Mouse (Mus musculus): ENCODE results near the gene Ugt1a5. TPM values are rescaled to one million over a fixed set of nuclear protein-coding genes. Genes with fewer than 3 reads are reported as not detected.
A peak's percentile ranks its signal among the peaks of the same experiment; 100 is the strongest.

Ugt1a5 gene
- total RNA-seq, 2 experiments from 2014 or later: 0.36 TPM; not detected in 1

DNA sequence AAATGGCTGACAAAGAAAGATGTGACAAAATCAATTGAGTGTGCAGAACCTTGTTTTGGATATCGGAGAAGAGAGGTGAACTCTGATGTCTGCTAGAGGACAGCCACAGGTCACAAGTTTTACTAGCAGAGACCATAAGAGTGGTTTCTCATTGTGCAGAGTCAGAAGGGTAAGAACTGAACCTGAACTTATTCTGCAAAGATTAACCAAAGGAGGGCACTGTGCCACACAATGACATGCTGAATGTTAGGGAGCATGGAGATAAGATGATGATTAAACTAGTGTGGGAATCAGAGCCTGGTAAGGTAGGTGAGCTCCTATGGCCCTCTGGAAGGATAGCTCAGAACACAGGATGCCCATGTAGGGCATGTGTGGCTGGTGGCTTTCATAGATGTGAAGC is 29.9 kb downstream of the Ugt1a5 start:
- no peak for DNase-seq
- intact Hi-C loops (cut with DNase I): no loop called here

DNA sequence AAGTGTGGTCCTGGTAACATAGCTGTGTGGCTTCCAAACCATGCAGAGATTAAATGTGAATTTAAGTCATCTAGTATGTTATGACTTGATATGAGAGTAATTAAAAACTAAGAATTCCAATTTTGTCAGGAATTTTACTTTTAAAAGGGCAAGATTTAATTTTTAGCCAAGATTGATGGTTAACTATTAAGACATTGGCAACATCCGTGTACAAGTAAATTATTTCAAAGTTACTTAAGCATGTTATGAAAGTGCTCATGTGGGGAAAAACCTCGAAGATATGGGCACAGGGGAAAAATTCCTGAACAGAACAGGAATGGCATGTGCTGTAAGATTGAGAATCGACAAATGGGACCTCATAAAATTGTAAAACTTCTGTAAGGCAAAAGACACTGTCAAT is 31.6 kb downstream of the Ugt1a5 start:
- DNase-seq: no peak
- intact Hi-C loops (cut with DNase I): no loop called here

DNA sequence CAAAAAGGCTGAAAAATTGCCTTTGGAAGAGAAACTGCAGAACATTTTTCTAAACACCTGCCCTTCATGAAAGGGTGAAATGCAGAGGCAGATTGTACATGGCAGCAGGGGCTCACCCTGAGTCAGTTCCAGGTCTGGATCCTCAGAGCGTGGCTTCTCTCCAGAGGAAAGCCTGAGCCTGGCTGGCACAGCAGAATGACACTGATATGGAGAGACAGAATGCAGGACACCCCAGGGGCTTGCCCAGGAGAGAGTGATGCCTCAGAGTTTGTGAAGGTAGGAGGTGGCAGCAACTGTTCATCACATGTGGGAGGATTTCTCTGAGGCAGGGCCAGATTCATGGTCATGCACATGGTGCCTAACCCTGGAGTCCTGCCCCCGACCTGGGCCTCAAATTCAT is 34.2 kb downstream of the Ugt1a5 start:
- DNase-seq: no peak
- intact Hi-C loops (cut with DNase I): no loop called here

DNA sequence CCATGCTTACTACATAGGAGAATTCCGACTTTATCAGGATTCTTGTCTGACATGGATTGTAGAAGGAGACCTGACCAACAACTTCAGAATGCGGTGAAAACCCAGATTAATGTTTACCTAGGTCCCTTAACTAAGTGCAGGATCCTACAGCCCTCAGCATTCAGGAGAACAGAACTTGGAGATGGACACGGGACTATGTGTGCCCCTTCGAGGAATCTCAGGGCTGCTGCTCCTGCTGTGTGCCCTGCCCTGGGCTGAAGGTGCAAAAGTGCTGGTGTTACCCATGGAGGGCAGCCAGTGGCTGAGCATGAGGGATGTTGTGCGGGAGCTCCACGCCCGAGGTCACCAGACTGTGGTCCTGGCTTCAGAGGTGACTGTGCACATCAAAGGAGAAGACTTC is 34.6 kb downstream of the Ugt1a5 start, which contains the start of gene Ugt1a2:
TSS of gene Ugt1a2 (plus strand) at position 146 of the 400 bp plus-strand sequence.
- intact Hi-C loops (cut with DNase I): no loop called here
- DNase-seq: no peak

DNA sequence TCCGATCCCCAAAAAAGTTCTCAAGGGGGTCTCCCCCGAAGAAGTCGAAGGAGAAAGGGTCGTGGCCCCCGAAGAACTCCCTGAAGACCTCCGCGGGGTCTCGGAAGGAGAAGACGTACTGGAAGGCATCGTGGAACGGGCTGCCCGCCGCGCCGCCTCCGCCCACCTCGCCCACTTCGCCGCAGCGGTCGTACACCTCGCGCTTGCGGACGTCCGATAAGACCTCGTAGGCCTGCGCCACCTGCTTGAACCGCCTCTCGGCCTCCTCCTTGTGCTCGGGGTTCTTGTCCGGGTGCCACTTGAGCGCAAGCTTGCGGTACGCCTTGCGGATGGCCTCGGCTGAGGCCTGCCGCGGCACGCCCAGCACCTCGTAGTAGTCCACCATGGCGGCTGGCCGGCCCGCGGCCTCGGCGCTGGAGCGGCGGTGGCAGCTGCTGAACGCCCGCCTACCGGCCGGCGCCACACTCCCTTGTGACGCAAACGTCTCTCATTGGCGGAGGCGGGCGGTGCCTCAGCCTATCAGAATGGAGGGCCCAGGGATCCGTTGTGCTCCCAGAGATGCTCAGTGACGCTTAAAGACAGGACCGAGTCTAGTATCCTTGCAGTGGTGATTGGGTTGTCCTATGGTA is 39.6 kb downstream of the Ugt1a5 start, which contains the start of gene Dnajb3:
TSS of gene Dnajb3 (minus strand) at position 489 of the 629 bp plus-strand sequence.
- peak; percentile 88 for DNase-seq
- intact Hi-C loops (cut with DNase I): no loop called here

DNA sequence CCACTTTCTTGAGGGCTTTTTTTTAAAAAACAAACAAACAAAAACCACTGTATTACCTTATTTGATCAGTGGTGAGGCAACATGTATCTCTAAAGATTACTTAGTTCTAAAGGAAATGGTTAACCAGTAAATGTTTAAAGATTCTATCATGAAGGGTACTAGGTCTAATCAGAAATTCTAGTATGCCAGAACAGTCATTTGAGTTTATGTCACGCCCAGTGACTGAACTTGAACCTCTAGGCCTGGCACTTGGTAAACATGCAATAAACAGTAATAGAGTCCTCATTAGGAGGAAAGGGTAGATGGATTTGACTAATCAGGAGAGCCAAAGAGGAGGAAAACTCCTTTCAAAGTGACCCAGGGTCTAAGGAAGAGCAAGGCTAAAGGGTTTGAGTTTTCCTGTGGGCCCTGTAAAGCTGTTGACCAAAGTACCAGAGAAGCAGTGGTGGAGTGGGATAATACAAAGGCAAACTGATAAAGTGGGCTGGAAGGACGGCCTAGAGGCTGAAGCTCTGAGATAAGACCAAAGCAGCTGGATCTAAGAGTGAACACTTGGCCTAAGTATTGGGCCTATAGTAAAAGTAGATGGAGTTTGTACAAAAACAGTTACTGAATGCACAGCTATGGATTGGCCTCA is 41.1 kb downstream of the Ugt1a5 start:
- DNase-seq: no peak
- intact Hi-C loops (cut with DNase I): no loop called here

DNA sequence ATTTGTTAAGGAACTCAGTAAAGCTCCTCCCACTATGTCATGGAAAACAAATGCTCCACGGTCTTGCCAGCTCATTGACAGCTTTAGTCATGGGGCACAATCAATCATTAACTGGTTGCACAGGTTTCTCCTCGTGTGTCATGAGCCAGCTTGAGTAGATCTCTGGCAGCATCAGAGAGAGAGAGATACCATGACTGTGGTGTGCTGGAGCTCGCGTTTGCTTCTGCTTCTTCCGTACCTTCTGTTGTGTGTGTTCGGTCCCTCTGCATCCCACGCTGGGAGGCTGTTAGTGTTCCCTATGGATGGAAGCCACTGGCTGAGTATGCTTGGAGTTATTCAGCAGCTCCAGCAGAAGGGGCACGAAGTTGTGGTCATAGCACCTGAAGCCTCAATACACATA is 46.0 kb downstream of the Ugt1a5 start, which contains the start of gene Ugt1a1:
TSS of gene Ugt1a1 (plus strand) at position 148 of the 400 bp plus-strand sequence.
- DNase-seq: no peak
- intact Hi-C loops (cut with DNase I): no loop called here

DNA sequence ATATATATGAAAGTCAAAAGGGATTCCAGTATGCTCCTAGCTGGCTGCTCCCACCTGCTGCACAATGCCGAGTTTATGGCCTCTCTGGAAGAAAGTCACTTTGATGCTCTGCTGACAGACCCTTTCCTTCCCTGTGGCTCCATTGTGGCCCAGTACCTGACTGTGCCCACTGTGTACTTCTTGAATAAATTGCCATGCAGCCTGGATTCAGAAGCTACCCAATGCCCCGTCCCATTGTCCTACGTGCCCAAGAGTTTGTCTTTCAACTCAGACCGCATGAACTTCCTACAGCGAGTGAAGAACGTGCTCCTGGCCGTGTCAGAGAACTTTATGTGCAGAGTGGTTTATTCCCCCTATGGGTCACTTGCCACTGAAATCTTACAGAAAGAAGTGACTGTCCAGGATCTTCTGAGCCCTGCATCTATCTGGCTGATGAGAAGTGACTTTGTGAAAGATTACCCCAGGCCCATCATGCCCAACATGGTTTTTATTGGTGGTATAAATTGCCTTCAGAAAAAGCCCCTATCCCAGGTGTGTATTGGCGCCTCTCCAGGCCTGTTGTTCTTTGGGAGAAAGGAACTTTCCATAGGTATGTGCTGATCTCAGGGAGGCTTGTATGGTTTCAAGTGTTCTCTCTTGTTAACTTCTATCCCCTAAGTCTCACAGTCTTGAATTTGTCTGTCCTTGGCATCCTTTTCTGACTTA is 46.7 kb downstream of the Ugt1a5 start:
- intact Hi-C loops (cut with DNase I): no loop called here
- no peak for DNase-seq

DNA sequence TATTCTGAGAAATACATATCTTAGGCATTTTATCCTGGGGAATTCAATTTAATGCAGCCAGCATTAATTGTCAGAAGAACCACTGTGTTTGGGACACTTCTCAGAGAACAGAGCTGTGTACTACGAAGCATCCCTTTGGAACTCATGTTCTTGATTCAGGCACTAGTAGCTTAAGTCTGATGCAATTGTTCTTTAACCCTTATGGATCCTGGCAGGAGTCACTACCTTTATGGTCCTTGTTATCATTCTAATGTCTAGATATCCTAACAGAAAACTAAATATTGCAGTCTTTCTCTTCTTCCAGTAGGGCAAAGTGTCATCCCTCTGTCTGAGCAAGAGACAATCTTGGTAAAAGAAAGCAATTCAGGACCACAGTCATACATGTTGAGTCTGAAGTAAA is 47.2 kb downstream of the Ugt1a5 start:
- no peak for DNase-seq
- intact Hi-C loops (cut with DNase I): no loop called here

DNA sequence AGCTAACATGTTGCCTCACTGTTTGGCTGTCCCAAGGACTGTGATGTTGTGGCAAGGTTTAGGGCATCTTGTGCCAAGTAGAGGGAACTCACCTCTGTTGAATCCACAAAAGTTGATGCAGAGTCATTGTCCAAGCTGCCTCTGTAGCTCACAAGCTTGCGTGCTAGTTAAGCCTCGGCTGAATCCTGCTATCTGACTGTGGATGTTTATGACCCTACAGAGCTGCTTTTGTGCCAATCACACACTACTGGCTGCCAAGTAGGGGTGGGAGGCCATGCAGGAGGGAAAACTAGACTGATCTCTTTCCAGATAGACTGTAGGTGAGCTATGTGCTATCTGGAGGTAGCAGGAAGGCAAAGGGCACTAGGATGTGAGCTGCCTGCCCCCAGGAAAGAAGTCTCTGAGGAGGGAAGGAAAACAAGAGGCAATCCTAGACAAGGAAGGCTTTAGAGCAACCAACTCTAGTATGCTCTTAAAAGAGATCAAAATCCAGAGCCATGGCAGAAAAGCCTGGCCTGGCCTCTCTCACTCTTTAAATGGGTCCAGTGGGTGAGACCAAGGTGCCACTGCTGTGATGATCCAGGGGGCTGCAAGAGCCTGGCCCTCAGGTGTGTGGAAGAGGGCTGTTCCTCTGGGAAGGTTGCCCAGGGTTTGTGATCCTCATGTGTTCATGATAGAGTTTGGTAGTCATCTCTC is 48.1 kb downstream of the Ugt1a5 start:
- no peak for DNase-seq
- intact Hi-C loops (cut with DNase I): no loop called here

DNA sequence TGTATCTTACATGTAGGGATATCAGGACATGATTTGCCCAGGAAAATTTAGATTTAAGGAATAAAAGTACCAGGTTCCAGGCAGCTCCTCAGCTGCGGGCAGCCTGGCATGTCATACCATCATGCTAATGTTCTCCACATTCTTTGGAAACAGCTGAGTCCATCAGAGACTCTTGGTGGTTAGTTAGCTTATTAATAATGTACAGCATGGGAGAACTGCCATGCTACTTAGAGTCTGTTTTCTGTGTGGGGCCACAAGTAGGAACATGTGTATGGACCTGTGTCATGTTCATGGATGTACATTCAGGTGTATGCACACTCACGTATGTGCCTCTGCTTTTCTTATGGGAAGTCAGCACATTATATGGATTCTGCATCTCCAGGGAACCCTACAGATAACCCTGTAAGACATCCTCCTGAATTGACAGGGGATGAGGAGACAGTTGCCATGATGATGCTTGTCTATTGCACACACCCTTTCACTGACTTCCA is 48.7 kb downstream of the Ugt1a5 start:
- intact Hi-C loops (cut with DNase I): no loop called here
- DNase-seq: no peak

DNA sequence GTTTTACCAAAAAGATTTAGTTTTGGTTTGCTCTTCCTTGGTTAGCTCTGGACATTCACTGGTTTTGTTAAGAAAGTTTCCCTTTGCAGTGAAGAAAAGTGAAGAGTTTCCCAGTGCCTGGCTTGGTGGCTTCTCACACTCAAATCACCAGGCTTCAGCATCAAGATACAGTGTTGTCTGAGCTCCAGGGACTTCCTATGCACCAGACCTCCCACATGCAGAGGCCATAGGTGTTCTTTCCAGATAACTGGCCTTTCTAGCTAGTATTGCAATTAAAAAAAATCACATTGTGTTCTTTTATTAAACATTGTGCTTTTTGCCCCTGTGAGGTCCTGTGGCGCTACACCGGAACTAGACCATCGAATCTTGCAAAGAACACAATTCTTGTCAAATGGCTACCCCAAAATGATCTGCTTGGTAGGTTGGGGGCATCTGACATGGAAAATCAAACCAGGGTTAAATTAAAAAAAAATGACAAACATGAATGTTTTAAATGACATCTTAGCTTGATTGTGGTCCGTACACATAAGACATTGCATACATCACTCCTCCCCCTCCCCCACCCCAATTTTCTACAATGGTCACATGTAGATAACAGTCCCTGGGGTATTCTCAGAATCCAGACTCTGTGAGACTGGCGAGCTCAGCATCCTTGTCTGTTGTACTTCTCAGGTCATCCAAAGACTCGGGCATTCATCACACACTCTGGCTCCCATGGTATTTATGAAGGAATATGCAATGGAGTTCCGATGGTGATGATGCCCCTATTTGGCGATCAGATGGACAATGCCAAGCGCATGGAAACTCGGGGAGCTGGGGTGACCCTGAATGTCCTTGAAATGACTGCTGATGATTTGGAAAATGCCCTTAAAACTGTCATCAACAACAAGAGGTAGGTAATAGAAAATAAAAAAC is 49.9 kb downstream of the Ugt1a5 start:
- DNase-seq: no peak
- intact Hi-C loops (cut with DNase I): no loop called here

DNA sequence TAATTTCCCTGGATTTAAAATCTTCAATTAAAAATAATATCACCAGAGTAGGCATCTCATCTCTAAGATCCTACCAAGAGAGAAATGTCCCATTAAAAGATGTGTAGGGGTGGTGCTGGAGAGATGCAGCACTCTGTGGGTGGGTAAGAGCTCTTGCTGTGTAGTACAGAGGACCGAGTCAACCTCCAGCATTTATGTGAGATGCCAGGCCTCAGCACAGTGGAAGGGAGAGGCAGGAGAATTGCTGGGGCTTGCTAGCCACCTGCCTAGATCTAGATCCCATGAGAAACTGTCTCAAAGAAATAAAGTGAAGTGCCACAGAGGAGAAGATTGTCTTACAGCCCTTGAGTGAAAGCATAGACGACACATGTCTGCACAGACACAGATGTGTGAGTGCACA is 50.7 kb downstream of the Ugt1a5 start:
- DNase-seq: no peak
- intact Hi-C loops (cut with DNase I): no loop called here

DNA sequence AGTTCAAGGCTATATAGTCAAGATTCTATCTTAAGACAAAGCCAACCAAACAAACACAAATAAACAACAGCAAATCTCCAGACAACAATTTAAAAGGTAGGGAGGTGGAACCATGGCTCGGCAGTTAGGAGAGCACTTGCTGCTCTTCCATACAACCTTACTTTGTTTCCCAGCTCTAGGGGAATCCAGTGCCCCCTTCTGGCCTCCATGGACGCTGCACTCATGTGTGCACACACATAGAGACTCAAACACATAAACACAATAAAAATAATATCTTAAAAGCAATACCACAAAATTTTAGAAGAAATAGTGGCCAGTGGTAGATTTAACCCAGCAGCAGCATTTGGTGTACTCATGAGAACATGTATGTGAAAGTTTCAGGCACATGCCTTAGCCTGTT is 51.3 kb downstream of the Ugt1a5 start:
- intact Hi-C loops (cut with DNase I): no loop called here
- no peak for DNase-seq

DNA sequence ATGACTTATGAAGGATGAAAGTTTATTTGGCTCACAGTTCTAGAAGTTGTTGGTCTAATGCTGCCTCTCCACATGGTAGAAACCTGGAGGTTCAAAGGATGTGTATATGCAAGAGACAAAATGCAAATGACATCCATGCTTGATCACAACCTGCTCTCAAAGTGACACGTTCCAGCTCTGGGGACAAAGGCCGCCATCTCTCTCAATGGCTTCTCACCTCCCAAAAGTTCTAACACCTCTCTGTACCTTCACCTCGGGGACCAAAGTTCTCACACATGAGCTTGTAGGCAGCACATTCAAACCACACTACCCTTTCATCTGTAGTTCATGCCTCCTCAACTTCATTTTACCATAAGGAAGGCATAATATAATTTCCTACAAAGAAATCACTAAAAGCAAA is 51.8 kb downstream of the Ugt1a5 start:
- intact Hi-C loops (cut with DNase I): no loop called here
- DNase-seq: no peak

DNA sequence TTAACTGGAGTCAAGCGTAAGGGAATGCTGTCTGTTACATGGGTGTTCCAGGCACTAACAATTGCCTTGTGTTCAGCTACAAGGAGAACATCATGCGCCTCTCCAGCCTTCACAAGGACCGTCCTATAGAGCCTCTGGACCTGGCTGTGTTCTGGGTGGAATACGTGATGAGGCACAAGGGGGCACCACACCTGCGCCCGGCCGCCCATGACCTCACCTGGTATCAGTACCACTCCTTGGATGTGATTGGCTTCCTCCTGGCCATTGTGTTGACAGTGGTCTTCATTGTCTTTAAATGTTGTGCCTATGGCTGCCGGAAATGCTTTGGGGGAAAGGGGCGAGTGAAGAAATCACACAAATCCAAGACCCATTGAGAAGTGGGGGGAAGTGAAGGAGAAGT is 52.2 kb downstream of the Ugt1a5 start:
- DNase-seq: no peak
- intact Hi-C loops (cut with DNase I): no loop called here

DNA sequence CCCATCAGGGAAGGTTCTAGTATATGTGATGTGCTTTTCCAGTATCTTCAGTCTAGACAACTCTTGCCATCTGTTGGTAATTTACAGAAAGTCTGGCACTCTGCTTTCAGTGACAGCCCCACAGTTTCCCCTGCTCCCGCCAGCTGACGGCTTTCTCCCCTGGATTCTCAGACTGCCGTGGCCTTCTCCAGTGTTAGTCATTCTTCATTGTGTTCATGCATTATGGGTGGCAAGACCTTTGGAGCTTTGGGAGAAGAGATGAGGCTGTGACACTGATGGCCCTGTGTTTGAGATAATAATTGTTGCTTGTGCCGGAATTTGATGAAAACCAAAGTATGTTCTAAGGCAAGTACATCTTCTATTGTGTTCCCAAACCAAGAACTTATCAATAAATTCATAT is 52.8 kb downstream of the Ugt1a5 start:
- intact Hi-C loops (cut with DNase I): no loop called here
- DNase-seq: no peak

DNA sequence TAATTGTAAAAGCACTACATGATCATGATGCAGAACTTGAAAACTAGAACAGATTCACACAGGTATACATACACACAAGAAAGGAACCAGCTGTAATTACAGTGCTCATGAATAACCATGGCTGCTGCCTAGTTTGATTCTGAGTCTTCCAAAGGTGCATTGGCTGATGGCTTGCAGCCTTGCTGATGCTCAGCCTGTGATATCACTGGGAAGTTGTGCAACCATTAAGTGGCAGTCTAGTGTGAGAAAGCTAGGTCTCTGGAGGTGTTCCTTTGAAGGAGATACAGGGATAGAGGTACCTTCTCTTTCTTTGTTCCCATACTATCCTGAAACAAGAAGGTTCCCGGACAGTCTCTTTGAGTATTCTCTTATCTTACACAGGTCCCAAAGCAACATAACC is 53.2 kb downstream of the Ugt1a5 start:
- intact Hi-C loops (cut with DNase I): no loop called here
- DNase-seq: no peak

DNA sequence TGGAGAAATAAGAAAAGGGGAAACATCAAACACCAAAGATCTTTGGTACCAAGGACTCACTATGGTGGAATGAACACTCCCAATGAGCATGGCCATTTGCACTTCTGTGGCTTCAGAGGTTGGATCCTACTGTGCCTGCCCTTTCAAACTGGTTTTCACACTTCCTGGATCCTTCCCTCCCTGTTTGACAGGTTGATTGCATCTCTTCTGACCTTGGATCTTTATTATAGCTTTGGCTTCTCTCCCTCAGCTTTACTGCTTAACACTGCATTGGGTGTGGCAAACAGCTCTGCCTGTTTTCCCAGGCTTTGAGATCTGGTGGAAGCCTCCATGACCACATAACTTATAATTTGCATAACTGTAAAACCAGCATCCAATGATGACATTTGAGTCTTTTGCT is 54.5 kb downstream of the Ugt1a5 start:
- intact Hi-C loops (cut with DNase I): no loop called here
- no peak for DNase-seq

DNA sequence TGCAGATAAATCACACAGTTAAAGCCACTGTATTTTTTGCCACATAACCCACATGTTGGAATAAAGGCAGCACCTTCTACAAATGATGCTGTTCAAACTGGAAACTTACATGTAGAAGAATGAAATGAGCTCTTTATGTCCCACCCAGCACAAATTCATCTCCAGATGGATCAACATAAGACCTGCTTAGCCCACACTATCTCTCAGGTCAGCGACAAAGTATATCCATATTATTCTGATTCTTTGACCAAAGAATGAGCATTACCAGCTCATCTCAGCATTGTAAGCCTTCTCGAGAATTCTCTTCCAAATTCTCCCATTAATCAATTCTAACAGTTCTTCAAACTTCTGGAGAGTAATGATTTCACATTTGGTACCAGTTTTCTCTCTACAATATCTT is 56.4 kb downstream of the Ugt1a5 start:
- DNase-seq: no peak
- intact Hi-C loops (cut with DNase I): no loop called here

Measured in left cerebral cortex, postnatal 4 days (tissue).